Mouse (Mus musculus): ENCODE results near the gene Acan. TPM values are rescaled to one million over a fixed set of nuclear protein-coding genes. Genes with fewer than 3 reads are reported as not detected.
A peak's percentile ranks its signal among the peaks of the same experiment; 100 is the strongest.

Gene Acan
- polyA plus RNA-seq, 1 experiment from 2014 or later = 0.12 TPM

GRCm38 (mm10) chr7:79080572-79081399 lies 27.5 kb downstream of the Acan start:
- TF ChIP-seq CTCF (IDR thresholded peaks at IDR 0.05) (peak; percentile 88), EP300 (IDR thresholded peaks at IDR 0.05) (no peak)
- no peak overlapping the region for H3K9ac ChIP-seq (replicated peaks; ENCODE audit: low read depth)
- 0 out of 2 replicates have a peak, but pooled peaks have one; percentile 44 for ATAC-seq

GRCm38 (mm10) chr7:79089111-79089510 lies 35.8 kb downstream of the Acan start:
- H3K27me3 ChIP-seq (replicated peaks; ENCODE audit: insufficient read depth, low read length) = no peaks in the 10 kb centered on the region
- peak; percentile 55 for TF ChIP-seq CTCF (IDR thresholded peaks at IDR 0.05)
- TF ChIP-seq EP300 (IDR thresholded peaks at IDR 0.05) = no peak
- H3K9me3 ChIP-seq (ENCODE audit: low read length) = no peaks in the 10 kb centered on the region
- H3K27ac ChIP-seq (ENCODE audit: low read length) = no peak overlapping the region
- H3K4me3 ChIP-seq (ENCODE audit: low read depth, low read length) = no peak overlapping the region
- ATAC-seq = no peak
- no peak overlapping the region for H3K4me2 ChIP-seq (replicated peaks; ENCODE audit: low read depth, low read length)
- no peak for DNase-seq (ENCODE audit: low spot score)
- WGBS = 70% methylated on average over 4 of the region's 4 CpGs
- no peaks in the 10 kb centered on the region for H3K36me3 ChIP-seq (ENCODE audit: insufficient read depth, low read length)
- no peak overlapping the region for H3K9ac ChIP-seq (replicated peaks; ENCODE audit: low read depth)
- H3K4me1 ChIP-seq (ENCODE audit: insufficient read depth, low read depth, low read length) = no peaks in the 10 kb centered on the region

More at GRCm38 (mm10) chr7:79080572-79081399, 27.5 kb downstream of the Acan start:
- no peak overlapping the region for H3K4me3 ChIP-seq (ENCODE audit: low read depth, low read length)
- no peak overlapping the region for H3K4me2 ChIP-seq (replicated peaks; ENCODE audit: low read depth, low read length)
- H3K4me1 ChIP-seq (ENCODE audit: insufficient read depth, low read depth, low read length) = no peaks in the 10 kb centered on the region
- H3K27me3 ChIP-seq (replicated peaks; ENCODE audit: insufficient read depth, low read length) = no peaks in the 10 kb centered on the region
- H3K9me3 ChIP-seq (ENCODE audit: low read length) = no peaks in the 10 kb centered on the region
- whole genome bisulfite sequencing = 18% methylated on average over 7 of the region's 7 CpGs
- no peak overlapping the region for H3K27ac ChIP-seq (ENCODE audit: low read length)
- no peaks in the 10 kb centered on the region for H3K36me3 ChIP-seq (ENCODE audit: insufficient read depth, low read length)
- peak; percentile 64 for DNase-seq (ENCODE audit: low spot score)

GRCm38 (mm10) chr7:79096492-79096891 lies 43.2 kb downstream of the Acan start:
- 70% methylated on average over 5 of the region's 5 CpGs for WGBS
- H3K4me3 ChIP-seq (ENCODE audit: low read depth, low read length) = no peak overlapping the region
- no peak for TF ChIP-seq CTCF (IDR thresholded peaks at IDR 0.05)
- H3K36me3 ChIP-seq (ENCODE audit: insufficient read depth, low read length) = no peaks in the 10 kb centered on the region
- no peaks in the 10 kb centered on the region for H3K4me1 ChIP-seq (ENCODE audit: insufficient read depth, low read depth, low read length)
- H3K4me2 ChIP-seq (replicated peaks; ENCODE audit: low read depth, low read length) = no peak overlapping the region
- DNase-seq (ENCODE audit: low spot score) (no peak), ATAC-seq (no peak)
- no peaks in the 10 kb centered on the region for H3K9me3 ChIP-seq (ENCODE audit: low read length)
- H3K27me3 ChIP-seq (replicated peaks; ENCODE audit: insufficient read depth, low read length) = no peaks in the 10 kb centered on the region
- H3K27ac ChIP-seq (ENCODE audit: low read length) = no peak overlapping the region
- H3K9ac ChIP-seq (replicated peaks; ENCODE audit: low read depth) = no peak overlapping the region

GRCm38 (mm10) chr7:79113848-79114247 lies 60.6 kb downstream of the Acan start:
- Histone ChIP-seq H3K4me3 (ENCODE audit: low read depth, low read length) (no peak overlapping the region), H3K9me3 (ENCODE audit: low read length) (no peaks in the 10 kb centered on the region), H3K9ac (replicated peaks; ENCODE audit: low read depth) (no peak overlapping the region), H3K27me3 (replicated peaks; ENCODE audit: insufficient read depth, low read length) (no peaks in the 10 kb centered on the region), H3K4me2 (replicated peaks; ENCODE audit: low read depth, low read length) (no peak overlapping the region), H3K4me1 (ENCODE audit: insufficient read depth, low read depth, low read length) (no peaks in the 10 kb centered on the region), H3K36me3 (ENCODE audit: insufficient read depth, low read length) (no peaks in the 10 kb centered on the region), H3K27ac (ENCODE audit: low read length) (no peak overlapping the region)
- TF ChIP-seq EP300 (IDR thresholded peaks at IDR 0.05) (no peak), CTCF (IDR thresholded peaks at IDR 0.05) (no peak)
- WGBS = 55% methylated on average over 4 of the region's 4 CpGs
- no peak for ATAC-seq
- no peak for DNase-seq (ENCODE audit: low spot score)

GRCm38 (mm10) chr7:79123465-79123864 lies 70.2 kb downstream of the Acan start:
- H3K27me3 ChIP-seq (replicated peaks; ENCODE audit: insufficient read depth, low read length) = no peaks in the 10 kb centered on the region
- no peaks in the 10 kb centered on the region for H3K36me3 ChIP-seq (ENCODE audit: insufficient read depth, low read length)
- no peak for TF ChIP-seq CTCF (IDR thresholded peaks at IDR 0.05)
- TF ChIP-seq EP300 (IDR thresholded peaks at IDR 0.05) = no peak
- H3K4me2 ChIP-seq (replicated peaks; ENCODE audit: low read depth, low read length) = no peak overlapping the region
- no peaks in the 10 kb centered on the region for H3K9me3 ChIP-seq (ENCODE audit: low read length)
- H3K4me1 ChIP-seq (ENCODE audit: insufficient read depth, low read depth, low read length) = no peaks in the 10 kb centered on the region
- DNase-seq (ENCODE audit: low spot score) (no peak), ATAC-seq (no peak)
- 63% methylated on average over 5 of the region's 5 CpGs for WGBS
- no peak overlapping the region for H3K27ac ChIP-seq (ENCODE audit: low read length)
- no peak overlapping the region for H3K4me3 ChIP-seq (ENCODE audit: low read depth, low read length)
- no peak overlapping the region for H3K9ac ChIP-seq (replicated peaks; ENCODE audit: low read depth)

- no peaks in the 10 kb centered on the region for H3K9me3 ChIP-seq (ENCODE audit: low read length)
- H3K4me2 ChIP-seq (replicated peaks; ENCODE audit: low read depth, low read length) = no peak overlapping the region
- no peaks in the 10 kb centered on the region for H3K27me3 ChIP-seq (replicated peaks; ENCODE audit: insufficient read depth, low read length)
- H3K9ac ChIP-seq (replicated peaks; ENCODE audit: low read depth) = no peak overlapping the region
- peaks cover 5% of the 10 kb centered on the region; the same call in 1 of the 2 replicates for H3K4me1 ChIP-seq (ENCODE audit: insufficient read depth, low read depth, low read length)
- DNase-seq (ENCODE audit: low spot score) = no peak
- no peaks in the 10 kb centered on the region; the same call in 1 of the 2 replicates for H3K36me3 ChIP-seq (ENCODE audit: insufficient read depth, low read length)
- WGBS = 15% methylated on average over 8 of the region's 8 CpGs
- ATAC-seq = no peak
- no peak for TF ChIP-seq EP300 (IDR thresholded peaks at IDR 0.05)
- peak; percentile 50 for TF ChIP-seq CTCF (IDR thresholded peaks at IDR 0.05)
- no peak overlapping the region for H3K27ac ChIP-seq (ENCODE audit: low read length)
- no peak overlapping the region for H3K4me3 ChIP-seq (ENCODE audit: low read depth, low read length)
Observed at GRCm38 (mm10) chr7:79129883-79130282, 76.6 kb downstream of the Acan start.

Data from lung, postnatal 0 days (tissue).